Mouse (Mus musculus) hindbrain, embryonic 15.5 days (tissue): Measurements from ENCODE around the gene Gm45713. TPM values are rescaled to one million over a fixed set of nuclear protein-coding genes. Genes with fewer than 3 reads are reported as not detected.

Experiments
- ATAC-seq: fragments of 200-750 bp; cut with Nextera tagmentation; 2 replicates; pipeline ENCODE4 v1.8.0; 2017; ENCODE audit warnings: low read depth, moderate number of reproducible peaks, moderate TSS enrichment; ENCODE audit not compliant: low FRiP score
- H3K27ac ChIP-seq: fragments of 300-500 bp; sonication (generic); replicated peaks from 2 replicates; pipeline ENCODE4 v1.5.1; 2015; ENCODE audit warnings: mild to moderate bottlenecking, inconsistent platforms
- H3K27me3 ChIP-seq: fragments of 300-500 bp; sonication (generic); 2 replicates; pipeline ENCODE4 v1.6.1; 2015; ENCODE audit warnings: control low read depth, inconsistent platforms
- H3K36me3 ChIP-seq: fragments of 300-500 bp; sonication (generic); 2 replicates; pipeline ENCODE4 v1.6.1; 2015; ENCODE audit warnings: control low read depth, inconsistent platforms
- H3K4me1 ChIP-seq: fragments of 300-500 bp; sonication (generic); replicated peaks from 2 replicates; pipeline ENCODE4 v1.6.1; 2015; ENCODE audit warnings: control low read depth, inconsistent platforms
- H3K4me2 ChIP-seq: fragments of 300-500 bp; sonication (generic); 2 replicates; pipeline ENCODE4 v1.6.1; 2015; ENCODE audit warnings: moderate library complexity, mild to moderate bottlenecking, inconsistent platforms
- H3K4me3 ChIP-seq: fragments of 300-500 bp; sonication (generic); 2 replicates; pipeline ENCODE4 v1.5.1; 2015; ENCODE audit warnings: mild to moderate bottlenecking, inconsistent platforms
- H3K9ac ChIP-seq: fragments of 300-500 bp; sonication (generic); 2 replicates; pipeline ENCODE4 v1.6.1; 2015; ENCODE audit warnings: inconsistent platforms
- H3K9me3 ChIP-seq: fragments of 300-500 bp; sonication (generic); 2 replicates; pipeline ENCODE4 v1.6.1; 2016; ENCODE audit warnings: control low read depth, inconsistent platforms
- whole genome bisulfite sequencing: fragments of 180-500 bp; shearing (Covaris S2); methylation state at CpG from one replicate; pipeline ENCODE4 v1.1.7; 2015; 5-methylcytosine and 5-hydroxymethylcytosine counted together
- microRNA counts: library from miRNA; unstranded; fragments of <30 nt; microRNA quantifications from one replicate; lab custom pipeline; 2016
- microRNA-seq: library from miRNA; unstranded; fragments of <30 nt; microRNA quantifications from one replicate; pipeline ENCODE4, GENCODE M21; 2016
- polyA plus RNA-seq: library from polyadenylated mRNA; unstranded; fragments of >200 nt; fragmentation: Nextera tagmentation; extraction: Ambion mirVana; gene quantifications from 2 replicates; pipeline ENCODE4 v1.2.1, GENCODE M21; 2015

Gene Gm45713
- polyA plus RNA-seq, 1 experiment from 2014 or later = not detected

- Histone ChIP-seq H3K9ac (no peak overlapping the region), H3K4me2 (no peak overlapping the region), H3K9me3 (no peaks in the 10 kb centered on the region), H3K4me1 (0 out of 2 replicates have a peak, but pooled peaks cover 1% of the 10 kb centered on the region), H3K4me3 (no peak overlapping the region), H3K27ac (no peak overlapping the region), H3K36me3 (0 out of 2 replicates have a peak, but pooled peaks cover 4% of the 10 kb centered on the region), H3K27me3 (no peaks in the 10 kb centered on the region)
- WGBS = 80% methylated on average over 4 of the region's 4 CpGs
- no peak for ATAC-seq
Measured at GRCm38 (mm10) chr7:45086084-45086483, 49.9 kb downstream of the Gm45713 start.

- Histone ChIP-seq H3K27me3 (no peaks in the 10 kb centered on the region), H3K9ac (no peak overlapping the region), H3K4me3 (no peak overlapping the region), H3K27ac (no peak overlapping the region), H3K4me2 (no peak overlapping the region), H3K36me3 (0 out of 2 replicates have a peak, but pooled peaks cover 4% of the 10 kb centered on the region), H3K4me1 (peaks cover 5% of the 10 kb centered on the region), H3K9me3 (no peaks in the 10 kb centered on the region)
- WGBS = 83% methylated on average over 22 of the region's 22 CpGs
- no peak for ATAC-seq
Measured at GRCm38 (mm10) chr7:45083300-45083890, 52.6 kb downstream of the Gm45713 start.

DNA sequence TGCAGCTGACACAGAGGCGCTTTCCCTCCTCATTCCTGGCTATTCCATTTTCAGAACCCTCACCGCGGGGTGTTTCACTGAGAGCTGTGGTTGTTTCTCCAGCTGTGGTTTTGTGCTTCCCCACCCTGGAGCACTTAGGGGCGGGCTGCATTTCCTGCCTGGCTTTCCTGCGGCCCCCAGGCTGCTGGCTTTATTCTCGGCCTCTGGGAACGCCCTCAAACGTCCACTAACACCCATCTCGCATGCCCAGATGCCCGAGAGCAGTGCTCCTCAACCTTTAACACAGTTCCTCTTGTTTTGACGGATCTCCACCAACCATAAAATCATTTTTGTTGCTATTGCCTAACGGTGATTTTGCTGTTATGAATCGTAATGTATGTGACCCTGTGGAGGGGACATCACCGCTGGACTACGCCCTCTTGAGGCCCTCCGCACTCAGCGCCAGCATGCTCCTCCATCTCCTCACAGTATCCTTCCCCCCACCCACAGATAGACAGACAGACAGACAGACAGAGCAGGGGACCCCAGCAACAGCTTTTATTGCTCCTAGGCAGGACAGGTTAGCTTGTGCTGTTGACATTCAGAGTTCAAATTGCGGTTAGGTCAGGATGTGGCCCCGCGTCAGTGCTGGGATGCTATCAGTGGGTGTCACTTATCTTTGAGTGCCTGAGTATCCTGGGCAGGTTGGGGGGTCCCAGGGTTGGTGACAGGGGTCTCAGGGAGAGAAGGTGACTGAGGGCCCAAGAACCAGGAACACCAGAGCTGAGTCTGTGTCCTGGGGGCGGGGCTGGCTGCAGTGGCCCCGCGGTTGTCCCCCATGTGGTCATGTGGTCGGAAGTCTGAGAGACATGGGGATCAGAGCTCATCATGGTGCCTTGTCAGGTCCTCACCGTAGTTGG, 53.4 kb downstream of the Gm45713 start:
- 73% methylated on average over 25 of the region's 25 CpGs for WGBS
- Histone ChIP-seq H3K9ac (no peak overlapping the region), H3K36me3 (peaks cover 7% of the 10 kb centered on the region; the same call in 1 of the 2 replicates), H3K4me2 (no peak overlapping the region), H3K9me3 (no peaks in the 10 kb centered on the region), H3K4me3 (no peak overlapping the region), H3K27ac (peak overlapping the region; percentile 69), H3K27me3 (no peaks in the 10 kb centered on the region), H3K4me1 (peaks cover 5% of the 10 kb centered on the region)
- no peak for ATAC-seq

GRCm38 (mm10) chr7:45081016-45081415, 55.0 kb downstream of the Gm45713 start:
- H3K9ac ChIP-seq = no peak overlapping the region
- no peak overlapping the region for H3K27ac ChIP-seq
- peaks cover 8% of the 10 kb centered on the region for H3K36me3 ChIP-seq
- no peak for ATAC-seq
- peaks cover 5% of the 10 kb centered on the region for H3K4me1 ChIP-seq
- H3K4me2 ChIP-seq = no peak overlapping the region
- H3K4me3 ChIP-seq = no peak overlapping the region
- no peaks in the 10 kb centered on the region for H3K9me3 ChIP-seq
- H3K27me3 ChIP-seq = no peaks in the 10 kb centered on the region
- 54% methylated on average over 5 of the region's 5 CpGs for WGBS

DNA sequence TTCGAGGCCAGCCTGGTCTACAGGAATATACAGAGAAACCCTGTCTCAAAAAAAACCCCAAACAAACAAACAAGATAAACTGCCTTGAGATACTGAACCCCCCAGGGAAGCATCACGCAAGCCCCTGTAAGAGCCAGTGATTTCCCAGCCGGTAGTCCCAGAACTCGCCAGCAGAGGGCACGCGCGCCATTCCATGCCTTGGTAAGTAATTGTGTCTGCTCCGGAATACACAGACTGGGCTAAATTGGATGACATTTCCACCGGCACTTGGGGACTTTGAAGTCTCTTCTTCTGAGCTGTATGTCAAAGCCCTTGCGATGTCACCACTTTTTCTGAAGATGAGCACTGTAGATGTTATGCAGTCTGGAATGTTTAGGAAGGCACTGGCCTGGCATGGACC, 56.2 kb downstream of the Gm45713 start:
- Histone ChIP-seq H3K4me2 (0 out of 2 replicates have a peak overlapping the region, but pooled peaks have one; percentile 22), H3K4me3 (no peak overlapping the region), H3K4me1 (peaks cover 5% of the 10 kb centered on the region), H3K27ac (0 out of 2 replicates have a peak overlapping the region, but pooled peaks have one; percentile 29), H3K9me3 (no peaks in the 10 kb centered on the region), H3K27me3 (no peaks in the 10 kb centered on the region), H3K9ac (no peak overlapping the region), H3K36me3 (peaks cover 12% of the 10 kb centered on the region)
- ATAC-seq = peak; percentile 48
- WGBS = under 1% methylated on average over 10 of the region's 10 CpGs

DNA sequence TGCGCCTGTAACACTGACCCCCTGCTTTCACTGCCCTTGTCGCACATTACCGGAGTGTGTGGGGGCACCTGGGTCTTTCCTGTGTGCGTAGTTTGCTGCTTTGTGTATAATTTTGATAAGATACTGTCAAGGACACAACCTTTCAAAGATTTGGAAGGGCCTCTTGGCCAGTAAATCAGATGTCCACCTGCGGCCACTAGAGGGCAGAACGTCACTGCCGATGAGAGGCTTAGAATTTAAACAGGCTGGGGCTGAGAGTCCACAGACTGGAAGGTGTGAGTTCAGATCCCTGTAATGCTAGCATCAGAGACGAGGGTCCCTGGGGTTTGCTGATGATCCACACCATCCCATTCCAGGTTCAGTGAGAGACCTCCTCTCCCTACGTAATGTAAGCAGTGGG, 57.5 kb downstream of the Gm45713 start:
- no peak overlapping the region for H3K27ac ChIP-seq
- H3K36me3 ChIP-seq = peaks cover 14% of the 10 kb centered on the region
- ATAC-seq = no peak
- peaks cover 5% of the 10 kb centered on the region for H3K4me1 ChIP-seq
- H3K27me3 ChIP-seq = no peaks in the 10 kb centered on the region
- no peak overlapping the region for H3K4me3 ChIP-seq
- 40% methylated on average over 9 of the region's 9 CpGs for WGBS
- no peak overlapping the region for H3K9ac ChIP-seq
- H3K4me2 ChIP-seq = no peak overlapping the region
- no peaks in the 10 kb centered on the region for H3K9me3 ChIP-seq

DNA sequence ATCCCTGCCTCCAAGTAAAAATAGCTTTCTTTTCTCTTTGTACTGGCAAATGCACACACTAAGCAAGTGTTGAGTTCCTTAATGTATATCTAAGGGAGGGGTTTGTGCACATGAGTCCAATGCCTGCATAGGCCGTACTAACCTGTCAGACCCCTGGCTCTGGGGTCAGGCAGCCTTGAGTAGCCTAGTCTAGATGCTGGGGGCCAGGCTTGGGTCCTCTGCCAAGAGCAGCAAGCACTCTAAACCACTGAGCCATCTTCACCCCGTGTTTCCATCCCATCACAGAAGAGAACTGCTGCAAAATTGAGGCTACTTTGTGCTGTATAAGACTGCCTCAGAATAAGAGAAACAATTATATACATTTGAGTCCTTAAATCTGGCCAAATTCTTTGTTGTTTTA, 58.2 kb downstream of the Gm45713 start:
- Histone ChIP-seq H3K36me3 (peaks cover 14% of the 10 kb centered on the region), H3K4me2 (no peak overlapping the region), H3K4me3 (no peak overlapping the region), H3K4me1 (peaks cover 5% of the 10 kb centered on the region), H3K9me3 (no peaks in the 10 kb centered on the region), H3K9ac (no peak overlapping the region), H3K27ac (no peak overlapping the region), H3K27me3 (no peaks in the 10 kb centered on the region)
- ATAC-seq = no peak
- 89% methylated on average over 2 of the region's 2 CpGs for WGBS

- no peaks in the 10 kb centered on the region for H3K9me3 ChIP-seq
- H3K4me1 ChIP-seq = peaks cover 5% of the 10 kb centered on the region
- no peak overlapping the region for H3K4me2 ChIP-seq
- H3K9ac ChIP-seq = no peak overlapping the region
- no peak overlapping the region for H3K27ac ChIP-seq
- 85% methylated on average over 14 of the region's 14 CpGs for WGBS
- no peak overlapping the region for H3K4me3 ChIP-seq
- H3K27me3 ChIP-seq = no peaks in the 10 kb centered on the region
- peaks cover 14% of the 10 kb centered on the region for H3K36me3 ChIP-seq
- ATAC-seq = no peak
Measured at GRCm38 (mm10) chr7:45077322-45077721, 58.7 kb downstream of the Gm45713 start.

- WGBS = 91% methylated on average over 30 of the region's 30 CpGs
- no peak overlapping the region for H3K27ac ChIP-seq
- ATAC-seq = no peak
- peaks cover 14% of the 10 kb centered on the region for H3K36me3 ChIP-seq
- no peaks in the 10 kb centered on the region for H3K27me3 ChIP-seq
- no peaks in the 10 kb centered on the region for H3K9me3 ChIP-seq
- H3K4me3 ChIP-seq = no peak overlapping the region
- no peak overlapping the region for H3K9ac ChIP-seq
- H3K4me1 ChIP-seq = peaks cover 5% of the 10 kb centered on the region
- no peak overlapping the region for H3K4me2 ChIP-seq
Measured at GRCm38 (mm10) chr7:45076501-45076900, 59.5 kb downstream of the Gm45713 start.

MicroRNA genes within 50 kb of the gene (microRNA counts, 519-probe panel; counts per million panel counts)
- microRNA mmu-miR-150 (lab: Ali Mortazavi, UCI) = 3,187 counts per million, percentile 63 among the panel's probes with 10 or more counts

Small RNA genes within 50 kb of the gene (microRNA-seq; reads per million reads assigned to microRNA genes)
- gene Mir150 (76.5 reads per million, percentile 49 among the genes with 10 or more reads in this experiment), gene Mir5121 (4.1 reads per million, percentile 16 among the genes with 10 or more reads in this experiment), gene Mir7055 (not detected)

Other genes with a start within 250 kb of the Gm45713 start
- gene Med25, start 243.5 kb downstream of the Gm45713 start, polyA plus RNA-seq = 145 and 164 TPM in 2 replicates
- 20.1 and 20.8 TPM in 2 replicates for gene Fuz, start 240.2 kb downstream of the Gm45713 start, polyA plus RNA-seq
- 130 and 132 TPM in 2 replicates for gene Ap2a1, start 206.7 kb downstream of the Gm45713 start, polyA plus RNA-seq
- gene Tsks, start 193.0 kb downstream of the Gm45713 start, polyA plus RNA-seq = 0.10 and 0.14 TPM in 2 replicates
- 56.1 and 58.1 TPM in 2 replicates for gene Cpt1c, start 161.4 kb downstream of the Gm45713 start, polyA plus RNA-seq
- gene Prmt1, start 149.7 kb downstream of the Gm45713 start, polyA plus RNA-seq = 584 and 590 TPM in 2 replicates
- gene Irf3, start 138.6 kb downstream of the Gm45713 start, polyA plus RNA-seq = 57.4 and 58.1 TPM in 2 replicates
- gene Bcl2l12, start 137.5 kb downstream of the Gm45713 start, polyA plus RNA-seq = 12.8 and 13.3 TPM in 2 replicates
- gene Scaf1, start 119.9 kb downstream of the Gm45713 start, polyA plus RNA-seq = 49.8 and 56.5 TPM in 2 replicates
- gene Rras, start 118.3 kb downstream of the Gm45713 start, polyA plus RNA-seq = 15.5 and 16.0 TPM in 2 replicates
- 14.6 and 15.3 TPM in 2 replicates for gene Prr12, start 83.3 kb downstream of the Gm45713 start, polyA plus RNA-seq
- gene Nosip, start 73.8 kb downstream of the Gm45713 start, polyA plus RNA-seq = 63.9 and 69.8 TPM in 2 replicates
- gene Prrg2, start 73.6 kb downstream of the Gm45713 start, polyA plus RNA-seq = 13.6 and 16.3 TPM in 2 replicates
- 71.7 and 88.1 TPM in 2 replicates for gene Rcn3, start 44.0 kb downstream of the Gm45713 start, polyA plus RNA-seq
- 33.9 and 36.9 TPM in 2 replicates for gene Fcgrt, start 32.4 kb downstream of the Gm45713 start, polyA plus RNA-seq
- 762 and 841 TPM in 2 replicates for gene Rps11, start 11.8 kb downstream of the Gm45713 start, polyA plus RNA-seq
- 624 and 661 TPM in 2 replicates for gene Rpl13a, start 7.5 kb downstream of the Gm45713 start, polyA plus RNA-seq
- gene Flt3l, start 201 bp upstream of the Gm45713 start, polyA plus RNA-seq = 2.0 and 2.7 TPM in 2 replicates
- 92.4 and 98.8 TPM in 2 replicates for gene Pih1d1, start 18.1 kb upstream of the Gm45713 start, polyA plus RNA-seq
- gene Aldh16a1, start 18.4 kb upstream of the Gm45713 start, polyA plus RNA-seq = 20.8 and 21.9 TPM in 2 replicates
- gene Slc17a7, start 27.7 kb upstream of the Gm45713 start, polyA plus RNA-seq = 0.71 and 1.5 TPM in 2 replicates
- not detected in 2 replicates for gene Gfy, start 43.3 kb upstream of the Gm45713 start, polyA plus RNA-seq
- 0.71 and 3.2 TPM in 2 replicates for gene Pth2, start 44.8 kb upstream of the Gm45713 start, polyA plus RNA-seq
- gene Ccdc155, start 68.7 kb upstream of the Gm45713 start, polyA plus RNA-seq = 0.57 and 0.77 TPM in 2 replicates
- gene Dkkl1, start 75.9 kb upstream of the Gm45713 start, polyA plus RNA-seq = 10.8 and 11.9 TPM in 2 replicates
- gene Tead2, start 79.5 kb upstream of the Gm45713 start, polyA plus RNA-seq = 54.2 and 69.9 TPM in 2 replicates
- gene Cd37, start 102.9 kb upstream of the Gm45713 start, polyA plus RNA-seq = 1.4 and 1.7 TPM in 2 replicates
- gene Slc6a16, start 104.9 kb upstream of the Gm45713 start, polyA plus RNA-seq = 0.62 and 1.3 TPM in 2 replicates
- 0.16 TPM in 1 of 2 replicates, not detected in the other for gene Slc6a21, start 141.3 kb upstream of the Gm45713 start, polyA plus RNA-seq
- 11.3 TPM in 2 replicates for gene Trpm4, start 197.5 kb upstream of the Gm45713 start, polyA plus RNA-seq
- gene Hrc, start 199.1 kb upstream of the Gm45713 start, polyA plus RNA-seq = 0.65 and 0.68 TPM in 2 replicates
- gene Ppfia3, start 230.8 kb upstream of the Gm45713 start, polyA plus RNA-seq = 29.9 and 32.1 TPM in 2 replicates
- 33.7 and 38.7 TPM in 2 replicates for gene Lin7b, start 234.4 kb upstream of the Gm45713 start, polyA plus RNA-seq